Mouse (Mus musculus) adrenal gland, adult (tissue): ENCODE results near the gene Apol10b.
"Not testable (repeated sequence)": the region's sequence is repeated elsewhere in the genome, so short reads cannot be mapped to it uniquely, and the experiment has no call there.

ENCODE experiments used
- DNase-seq, 2 experiments: peaks; one replicate each; pipeline ENCODE4 v3.0.0; 2022 to 2023; ENCODE audit warnings: low spot score in 1 of 2; ENCODE audit not compliant: inconsistent age in 2 of 2

The Apol10b gene

DNA sequence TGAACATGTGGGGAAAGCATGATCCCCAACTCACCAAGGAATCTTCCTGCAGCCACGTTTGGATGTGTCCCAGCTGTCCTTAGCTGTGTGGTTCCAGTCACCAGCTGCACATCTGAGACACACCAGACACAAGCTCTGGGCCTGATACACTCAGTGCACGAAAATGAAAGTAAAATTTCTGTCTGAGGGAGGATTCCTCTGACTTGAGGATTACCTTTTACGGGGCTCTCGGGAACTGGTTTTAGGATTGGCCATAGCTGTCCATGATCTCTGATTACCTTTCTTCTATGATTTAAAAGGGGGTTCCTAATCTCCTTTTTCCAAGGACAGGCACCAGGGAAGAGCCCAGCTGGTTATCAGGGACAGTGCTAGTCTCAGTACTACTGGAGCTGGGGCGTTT is at the start of gene Apol10b:
TSS of gene Apol10b (minus strand) at position 165 of the 400 bp plus-strand sequence.
- peak in 1 of 2 experiments; percentile 42 for DNase-seq

DNA sequence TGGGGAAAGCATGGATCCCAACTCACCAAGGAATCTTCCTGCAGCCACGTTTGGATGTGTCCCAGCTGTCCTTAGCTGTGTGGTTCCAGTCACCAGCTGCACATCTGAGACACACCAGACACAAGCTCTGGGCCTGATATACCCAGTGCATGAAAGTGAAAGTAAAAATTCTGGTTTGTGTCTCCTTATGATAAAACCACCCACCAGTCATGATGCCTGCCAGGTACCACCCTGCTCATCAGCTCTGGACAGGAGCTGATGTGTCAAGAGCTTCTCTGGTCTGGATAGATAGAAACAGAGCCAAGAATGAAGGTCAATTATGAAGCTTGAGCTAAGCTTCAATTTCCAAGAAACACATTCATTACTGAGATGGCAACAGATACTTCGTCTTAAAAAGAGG is 47.3 kb upstream of the Apol10b start, which contains the start of gene Apol11b:
TSS of gene Apol11b (minus strand) at position 111 of the 400 bp plus-strand sequence.
- not testable (repeated sequence) for DNase-seq

GRCm38 (mm10) chr15:77629822-77630221 is 33.9 kb upstream of the Apol10b start:
- DNase-seq = not testable (repeated sequence)

DNA sequence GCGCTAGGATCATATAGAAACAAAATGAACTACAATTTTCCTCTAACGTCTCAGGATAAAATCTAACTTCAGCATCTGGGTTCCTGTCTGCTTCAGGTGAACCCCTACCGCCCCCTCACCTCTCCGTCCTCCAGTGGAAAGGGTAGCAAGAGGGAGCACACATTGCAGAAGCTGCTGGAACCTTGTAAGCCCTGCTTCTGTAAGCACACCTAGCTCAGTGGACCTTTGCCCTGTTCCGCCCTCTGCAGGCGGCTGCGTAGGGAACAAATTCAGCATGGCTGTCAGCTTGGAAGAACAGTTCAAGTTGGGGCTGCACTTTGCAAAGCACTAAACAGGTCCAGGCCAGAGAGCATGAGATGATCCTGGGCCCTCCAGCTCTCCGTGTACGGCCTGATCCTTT is 32.7 kb upstream of the Apol10b start:
- DNase-seq = not testable (repeated sequence)

- DNase-seq = not testable (repeated sequence)
These were observed 30.5 kb upstream of the Apol10b start for GRCm38 (mm10) chr15:77626471-77626870.

GRCm38 (mm10) chr15:77624710-77625109 is 28.8 kb upstream of the Apol10b start:
- DNase-seq = no peak

GRCm38 (mm10) chr15:77606069-77606468 is 10.1 kb upstream of the Apol10b start:
- no peak for DNase-seq

DNA sequence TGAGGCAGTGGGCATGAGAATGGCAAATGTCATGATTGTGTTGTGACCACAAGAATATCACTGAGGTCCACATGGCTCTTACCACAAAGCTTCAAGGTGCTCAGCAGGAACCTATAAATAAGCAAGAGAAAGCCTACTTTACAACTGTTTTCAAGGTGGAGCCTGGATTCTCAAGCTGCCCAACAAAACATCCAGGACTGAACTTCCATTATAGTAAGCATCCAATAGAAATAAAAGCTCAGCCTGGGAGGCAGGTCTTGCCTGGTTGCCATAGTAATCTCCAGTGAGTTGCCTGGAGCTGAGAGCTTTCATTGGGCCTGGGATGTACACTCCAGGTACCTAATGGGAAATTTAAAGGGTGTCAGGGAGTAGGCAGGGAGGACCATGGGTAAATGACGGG is 3.0 kb upstream of the Apol10b start, which contains the start of gene Gm36245:
TSS of gene Gm36245 (plus strand) at position 301 of the 400 bp plus-strand sequence.
- no peak for DNase-seq

DNA sequence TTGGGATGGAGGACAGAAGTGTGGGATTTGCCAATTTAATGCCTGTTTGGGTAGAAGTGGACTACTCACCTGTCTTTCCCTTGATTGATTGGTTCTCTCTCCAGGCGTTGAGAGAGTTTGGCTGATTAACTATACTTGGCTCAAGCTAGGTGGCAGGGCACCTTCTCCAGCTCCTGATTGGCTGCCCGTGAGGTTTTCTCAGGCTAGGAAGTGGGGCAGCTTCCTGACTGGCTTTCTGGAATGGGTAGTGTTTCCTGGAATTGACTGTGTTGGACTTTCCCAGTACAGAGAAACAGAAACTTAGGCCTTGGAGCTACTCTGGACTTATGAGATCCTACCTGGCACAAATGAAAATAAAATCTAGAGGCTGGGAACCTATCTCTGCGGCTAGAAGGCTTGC is 2.5 kb upstream of the Apol10b start:
- DNase-seq = peak in 1 of 2 experiments; percentile 32

- DNase-seq = no peak
These were observed 2.4 kb downstream of the Apol10b start for GRCm38 (mm10) chr15:77593557-77593956.

- no peak for DNase-seq
These were observed 5.0 kb downstream of the Apol10b start for GRCm38 (mm10) chr15:77590881-77591280.

DNA sequence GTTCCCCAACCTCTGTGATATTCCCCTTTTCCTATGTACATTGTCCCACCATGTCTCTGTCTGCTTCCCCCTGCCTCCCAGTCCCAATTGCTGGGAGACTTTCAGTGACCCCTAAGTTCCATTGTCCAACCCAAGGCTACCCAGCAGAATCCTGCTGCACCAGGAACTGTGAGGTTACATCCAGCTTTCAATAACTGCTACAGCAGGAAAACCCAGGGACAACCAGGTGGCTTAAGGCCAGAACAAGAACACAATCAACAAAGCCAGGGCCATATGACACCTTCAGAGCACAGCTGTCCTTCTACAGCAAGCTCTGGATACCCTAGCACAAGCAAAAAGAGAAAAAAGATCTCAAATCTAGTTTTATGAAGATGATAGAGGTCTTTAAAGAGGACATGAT is 6.9 kb downstream of the Apol10b start:
- no peak for DNase-seq

DNA sequence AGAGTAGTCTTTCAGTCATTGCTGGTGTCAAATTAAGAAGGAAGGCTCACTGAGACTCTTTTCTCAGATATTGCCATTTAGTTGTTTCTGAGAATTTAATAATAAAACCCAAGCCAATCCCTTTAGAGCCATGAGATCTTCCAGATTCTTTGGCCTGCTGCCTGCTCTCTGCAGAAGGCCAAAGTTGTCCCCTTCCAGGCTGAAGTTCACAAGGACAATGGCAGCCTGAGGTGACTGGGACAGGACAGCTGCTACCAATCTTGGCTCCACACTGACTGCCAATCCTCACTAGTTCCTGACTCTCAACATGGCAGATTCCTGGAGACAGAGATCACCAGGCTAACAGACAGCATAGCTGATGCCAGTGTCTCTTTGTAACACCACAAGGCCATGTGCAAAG is 8.9 kb downstream of the Apol10b start:
- peak in 1 of 2 experiments; percentile 60 for DNase-seq

DNA sequence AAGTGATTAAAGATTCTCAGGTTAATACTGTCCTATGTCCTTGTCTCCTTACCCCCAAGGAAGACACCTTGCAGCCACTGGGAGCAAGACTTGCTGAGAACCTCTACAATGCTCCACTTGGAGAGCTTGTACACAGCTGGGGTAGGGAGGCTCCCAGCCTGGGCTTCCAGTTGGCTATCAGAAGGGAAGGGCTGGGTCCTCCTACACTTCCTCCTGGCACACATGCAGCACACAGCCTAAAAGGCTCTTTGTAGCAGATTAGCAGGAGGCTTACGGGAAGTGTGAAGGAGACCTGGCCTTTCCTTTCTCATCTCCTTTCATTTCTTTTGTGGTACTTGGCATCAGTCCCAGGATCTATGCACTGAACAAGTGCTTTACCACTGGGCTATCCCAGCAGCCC is 14.2 kb downstream of the Apol10b start:
- peak; percentile 8 to 32 for DNase-seq

DNA sequence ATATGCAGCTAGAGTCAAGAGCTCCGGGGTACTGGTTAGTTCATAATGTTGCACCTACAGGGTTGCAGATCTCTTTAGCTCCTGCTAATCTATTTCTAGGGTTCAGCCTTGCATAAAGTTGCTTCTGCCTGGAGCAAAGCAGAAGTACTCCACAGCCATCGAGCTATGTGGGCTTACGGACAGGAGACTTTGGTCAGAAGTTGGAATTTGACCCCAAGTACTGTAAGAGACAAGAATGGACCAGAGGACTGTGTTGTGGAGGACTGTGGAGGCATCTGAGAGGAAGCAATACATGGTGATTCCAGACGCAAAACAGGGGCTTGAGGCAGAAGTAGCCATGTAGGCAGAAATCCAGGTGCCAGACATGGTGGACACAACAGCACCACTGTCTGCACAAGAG is 16.6 kb downstream of the Apol10b start:
- DNase-seq = no peak

DNA sequence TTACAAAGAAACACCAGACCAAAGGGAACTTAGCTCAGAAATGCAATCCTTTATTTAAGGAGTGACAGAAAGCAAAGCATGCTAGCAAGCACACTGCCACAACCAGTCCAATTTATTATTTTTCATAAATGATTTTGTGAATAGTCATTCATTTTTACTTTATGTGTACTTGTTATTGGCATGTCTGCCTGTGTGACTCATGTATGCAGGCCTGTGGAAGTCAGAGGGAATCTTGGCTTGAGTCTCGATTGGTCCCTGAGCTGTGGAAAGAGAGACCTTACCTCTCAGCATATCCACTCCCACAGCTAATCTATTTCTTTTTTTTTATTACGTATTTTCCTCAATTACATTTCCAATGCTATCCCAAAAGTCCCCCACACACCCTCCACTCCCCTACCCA is 17.1 kb downstream of the Apol10b start:
- no peak for DNase-seq

- peak in 1 of 2 experiments; percentile 12 for DNase-seq
These were observed 32.7 kb downstream of the Apol10b start for GRCm38 (mm10) chr15:77563219-77563618.

- no peak for DNase-seq
These were observed 34.1 kb downstream of the Apol10b start, which contains the start of gene 1700025B11Rik for GRCm38 (mm10) chr15:77561792-77562191. Gene 1700025B11Rik (minus strand): TSS chr15:77561892.

DNA sequence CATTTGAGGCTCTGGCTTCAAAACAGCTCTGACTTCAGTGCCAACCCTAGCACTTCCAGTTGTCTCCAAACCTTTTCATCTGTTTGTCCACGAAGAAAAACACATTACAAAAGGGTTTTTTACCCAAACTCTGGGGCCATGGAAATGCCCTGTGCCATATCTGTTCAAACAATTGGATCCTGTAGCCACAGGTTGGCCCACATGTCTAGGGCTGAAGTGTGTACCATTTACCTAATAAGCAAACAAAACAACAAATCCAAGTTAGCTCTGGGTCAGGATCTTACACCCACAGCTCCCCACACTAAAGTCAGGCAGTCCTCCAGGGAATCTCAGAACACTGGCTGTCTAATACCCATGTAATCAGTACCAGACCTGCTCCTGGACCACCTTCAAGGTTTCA is 56.7 kb downstream of the Apol10b start:
- not testable (repeated sequence) for DNase-seq
